Mouse (Mus musculus): ENCODE data around the gene Mcoln2.

GRCm38 (mm10) chr3:146196780-146197743, 47.4 kb downstream of the Mcoln2 start:
- TF ChIP-seq UBTF (IDR thresholded peaks at IDR 0.05; ENCODE audit: low read depth, low read length) (no peak), POLR2A (IDR thresholded peaks at IDR 0.05; ENCODE audit: low read depth, low read length) (no peak), CTCF (conservative IDR thresholded peaks at IDR 0.05 in 1 of 2, IDR thresholded peaks at IDR 0.05 in 1 of 2; ENCODE audit: low read depth in 2 of 2, low read length in 2 of 2) (no peak), MEF2A (IDR thresholded peaks at IDR 0.05; ENCODE audit: borderline replicate concordance, low read depth, low read length) (no peak), CHD1 (IDR thresholded peaks at IDR 0.05; ENCODE audit: low read depth, low read length) (no peak), GABPA (IDR thresholded peaks at IDR 0.05; ENCODE audit: insufficient replicate concordance, low read depth, low read length) (no peak), RAD21 (IDR thresholded peaks at IDR 0.05; ENCODE audit: low read depth, low read length) (no peak), USF1 (IDR thresholded peaks at IDR 0.05; ENCODE audit: low read depth, low read length) (no peak), TCF12 (IDR thresholded peaks at IDR 0.05; ENCODE audit: low read depth, low read length) (no peak), ZC3H11A (IDR thresholded peaks at IDR 0.05; ENCODE audit: low read depth, low read length) (no peak), JUND (conservative IDR thresholded peaks at IDR 0.05; ENCODE audit: low read depth, low read length) (no peak), RCOR1 (conservative IDR thresholded peaks at IDR 0.05; ENCODE audit: low read depth, low read length) (no peak)
